Mouse (Mus musculus) adrenal gland, postnatal 36 days (tissue): Measurements from ENCODE around the gene Cog4. TPM values are rescaled to one million over a fixed set of nuclear protein-coding genes. Genes with fewer than 3 reads are reported as not detected.

ENCODE experiments used
- DNase-seq, 2 experiments: peaks; one replicate each; pipeline ENCODE4 v3.0.0; 2021; ENCODE audit warnings: mixed read lengths in 1 of 2
- long read RNA-seq, 2 experiments: library from polyadenylated mRNA; stranded (forward); transcript quantifications; one replicate each; pipeline ENCODE4 v2.0.0; 2021; ENCODE audit warnings: borderline sequencing depth in 2 of 2
- total RNA-seq, 2 experiments: library from RNA; stranded (reverse); gene quantifications; 2 replicates each; pipeline ENCODE4 v1.2.3; 2021

Gene Cog4
- total RNA-seq: 100 to 1,000 TPM in 1 of 2 experiments, 10 to 100 TPM in 1; 86.2 to 105 TPM
- long read RNA-seq, experiment 1, transcript Cog4-201 (19 exons, 2,737 nt): major isoform, 141 of 169 reads
- long read RNA-seq, experiment 1, partial matches to known transcripts: 10 of 169 reads
- long read RNA-seq, experiment 1, other reads (novel, unspliced or antisense): 17 of 169 reads
- long read RNA-seq, experiment 2, transcript Cog4-201 (19 exons, 2,737 nt): major isoform, 23 of 30 reads
- long read RNA-seq, experiment 2, partial matches to known transcripts: 1 of 30 reads
- long read RNA-seq, experiment 2, other reads (novel, unspliced or antisense): 6 of 30 reads

GRCm38 (mm10) chr8:110846405-110847170, at the start of gene Cog4, which contains the start of gene Sf3b3:
Gene Cog4 (plus strand): TSS chr8:110846600.
Gene Sf3b3 (minus strand): TSS chr8:110846787.
- peak; percentile 86 to 89 for DNase-seq

GRCm38 (mm10) chr8:110797086-110797485, 49.3 kb upstream of the Cog4 start:
- DNase-seq: no peak

GRCm38 (mm10) chr8:110802988-110803387, 43.4 kb upstream of the Cog4 start:
- DNase-seq: peak; percentile 65 to 68

DNA sequence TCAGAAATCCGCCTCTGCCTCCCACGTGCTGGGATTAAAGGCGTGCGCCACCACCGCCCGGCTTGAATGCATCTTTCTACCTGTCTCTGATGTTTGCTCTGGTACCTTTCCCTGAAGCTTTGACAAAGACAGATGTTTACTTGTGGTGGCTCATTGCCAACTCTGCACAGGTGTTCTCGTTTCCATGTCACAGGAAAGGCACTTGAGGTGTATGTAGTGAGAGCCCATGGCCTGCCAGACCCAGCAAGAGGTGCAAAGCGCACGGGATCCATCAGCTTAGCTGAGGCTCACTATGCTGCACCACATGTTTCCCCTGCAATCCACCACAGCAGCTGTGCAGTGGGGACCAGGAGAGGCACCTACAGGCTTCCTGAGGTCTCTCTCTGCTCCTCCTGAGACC, 42.5 kb upstream of the Cog4 start:
- DNase-seq: no peak

- DNase-seq: no peak
Observed at GRCm38 (mm10) chr8:110804825-110805514, 41.4 kb upstream of the Cog4 start.

- no peak for DNase-seq
Observed at GRCm38 (mm10) chr8:110805669-110806068, 40.7 kb upstream of the Cog4 start, which contains the start of gene Il34. Gene Il34 (minus strand): TSS chr8:110805924.

GRCm38 (mm10) chr8:110806146-110806545, 40.3 kb upstream of the Cog4 start:
- no peak for DNase-seq

DNA sequence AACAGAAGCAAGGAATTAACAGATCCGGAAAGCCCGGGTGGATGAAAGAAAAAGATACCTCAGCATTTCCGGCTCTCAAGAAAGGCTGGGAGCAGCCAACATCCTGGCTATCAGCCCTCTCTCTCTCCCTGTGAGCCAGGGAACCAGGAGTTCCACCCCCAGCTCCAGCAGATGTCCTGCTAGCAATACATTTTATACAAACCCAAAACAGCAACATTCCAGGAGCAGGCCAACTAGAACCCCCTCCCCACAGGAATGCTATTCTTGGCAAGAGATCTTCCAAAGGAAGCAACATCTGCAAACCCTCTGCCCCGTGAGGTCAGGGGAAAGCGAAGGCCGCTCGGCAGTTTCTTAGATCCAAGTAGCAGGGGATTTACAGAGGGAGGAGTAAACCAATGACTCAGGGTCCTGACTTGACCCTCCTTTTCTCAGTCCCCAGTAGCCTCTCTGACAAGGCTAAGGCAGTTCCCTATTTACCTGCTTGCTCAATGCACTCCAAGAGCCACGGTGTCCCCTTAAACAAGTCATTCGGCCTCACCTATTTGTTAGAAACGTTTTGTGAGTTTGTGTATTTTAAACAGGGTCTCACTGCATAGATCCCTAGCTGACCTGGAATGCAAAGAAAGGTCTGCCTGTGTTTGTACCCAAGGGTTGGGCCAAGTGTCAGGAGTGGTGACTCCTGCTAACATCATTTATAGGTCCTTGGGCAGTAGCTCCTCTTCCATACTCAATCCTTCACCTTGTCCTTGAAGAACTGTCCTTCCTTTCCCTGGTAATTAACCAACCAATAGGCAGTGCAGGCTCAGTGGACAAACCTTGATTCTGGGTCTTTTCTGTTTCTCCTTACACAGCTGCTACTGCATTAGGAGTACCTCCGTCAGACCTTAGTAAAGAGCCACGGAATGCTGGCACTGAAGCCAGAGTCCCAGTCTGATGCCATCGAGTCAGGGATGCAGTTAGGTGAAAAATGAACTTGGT, 37.6 kb upstream of the Cog4 start:
- no peak for DNase-seq

- DNase-seq: peak; percentile 50 to 60
Observed at GRCm38 (mm10) chr8:110809831-110810230, 36.6 kb upstream of the Cog4 start.

DNA sequence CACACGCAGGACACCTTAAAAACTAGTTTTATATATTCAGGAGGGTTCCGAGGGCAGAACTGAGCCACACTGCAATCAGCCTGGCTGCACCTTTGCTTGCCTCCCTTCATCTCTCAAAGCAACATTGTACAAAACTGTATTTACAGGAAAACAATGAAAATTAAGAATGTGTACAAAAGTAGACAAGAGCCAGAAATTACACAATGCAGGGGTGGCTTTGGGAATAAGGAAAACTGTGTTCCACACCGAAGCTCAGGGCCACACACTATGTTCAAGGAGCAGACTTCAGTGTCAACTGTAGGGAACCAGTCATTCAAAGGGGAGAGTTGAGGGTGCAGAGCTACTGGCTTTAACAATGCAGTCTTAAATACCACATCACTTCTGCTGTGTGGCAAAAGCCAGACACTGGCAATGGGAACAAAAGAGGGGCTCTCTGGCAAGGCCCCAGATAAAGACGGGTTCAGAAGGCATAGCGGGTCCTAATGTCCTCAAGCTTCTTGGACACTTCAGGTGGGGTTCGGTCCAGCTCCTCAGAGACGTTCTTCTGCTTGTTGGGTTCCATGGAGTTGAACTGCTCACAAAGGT, 35.8 kb upstream of the Cog4 start:
- DNase-seq: no peak

GRCm38 (mm10) chr8:110811116-110811515, 35.3 kb upstream of the Cog4 start:
- DNase-seq: no peak

GRCm38 (mm10) chr8:110811793-110812192, 34.6 kb upstream of the Cog4 start:
- DNase-seq: no peak

GRCm38 (mm10) chr8:110812349-110813080, 33.9 kb upstream of the Cog4 start:
- no peak for DNase-seq

DNA sequence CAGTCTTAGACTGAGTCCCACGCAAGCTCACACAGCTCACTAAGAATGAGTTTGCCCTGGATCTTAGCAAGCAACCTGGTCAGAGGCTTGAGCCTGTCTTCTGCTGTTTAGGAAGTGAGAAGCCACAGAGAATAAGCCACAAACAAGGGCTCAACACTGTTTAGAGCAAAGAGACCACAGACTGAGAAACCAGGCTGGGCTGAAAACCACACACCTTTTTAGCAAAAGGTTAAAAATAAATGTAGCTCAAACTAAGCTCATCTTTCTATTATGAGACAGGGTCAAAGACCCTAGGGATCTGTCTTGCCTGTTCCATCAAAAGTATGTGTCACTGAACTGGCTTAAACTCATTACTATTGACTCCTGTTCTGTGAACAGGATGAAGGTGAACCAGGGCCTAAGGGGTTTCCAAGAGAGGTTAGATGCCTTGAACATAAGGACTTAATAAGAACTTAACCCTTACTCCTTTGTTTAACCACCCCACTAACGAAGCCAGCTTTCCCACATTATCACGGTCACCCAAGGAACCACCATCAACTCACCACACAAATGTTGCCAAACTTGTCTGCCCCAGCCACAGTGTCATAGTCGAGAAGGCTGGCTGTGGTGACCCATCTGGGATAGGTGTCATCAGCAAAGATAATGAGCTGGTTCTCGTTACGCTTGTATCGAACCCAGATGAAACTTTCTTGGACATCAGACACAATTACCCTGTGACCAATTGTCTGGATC, 33.2 kb upstream of the Cog4 start:
- DNase-seq: no peak

GRCm38 (mm10) chr8:110815308-110815707, 31.1 kb upstream of the Cog4 start:
- no peak for DNase-seq

DNA sequence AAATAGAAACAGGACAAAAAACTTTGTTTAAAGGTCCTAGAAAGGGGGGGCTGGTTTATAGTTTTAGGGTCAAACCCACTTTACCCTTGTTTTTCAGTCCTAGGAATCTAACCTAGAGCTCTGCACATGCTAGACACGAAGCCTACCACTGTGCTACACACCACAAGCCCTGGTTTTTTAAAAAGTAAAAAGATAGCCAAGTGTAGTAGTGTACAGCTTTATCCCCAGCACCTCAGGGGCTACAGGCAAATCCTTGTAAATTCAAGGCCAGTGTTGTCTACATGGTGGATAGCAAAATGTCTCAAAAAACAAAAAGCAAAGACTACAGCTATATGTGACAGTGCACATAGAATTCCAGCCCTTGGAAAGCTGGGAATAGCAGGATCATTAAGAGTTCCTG, 29.4 kb upstream of the Cog4 start:
- no peak for DNase-seq

GRCm38 (mm10) chr8:110818593-110818992, 27.8 kb upstream of the Cog4 start:
- peak in 1 of 2 experiments; percentile 24 for DNase-seq

DNA sequence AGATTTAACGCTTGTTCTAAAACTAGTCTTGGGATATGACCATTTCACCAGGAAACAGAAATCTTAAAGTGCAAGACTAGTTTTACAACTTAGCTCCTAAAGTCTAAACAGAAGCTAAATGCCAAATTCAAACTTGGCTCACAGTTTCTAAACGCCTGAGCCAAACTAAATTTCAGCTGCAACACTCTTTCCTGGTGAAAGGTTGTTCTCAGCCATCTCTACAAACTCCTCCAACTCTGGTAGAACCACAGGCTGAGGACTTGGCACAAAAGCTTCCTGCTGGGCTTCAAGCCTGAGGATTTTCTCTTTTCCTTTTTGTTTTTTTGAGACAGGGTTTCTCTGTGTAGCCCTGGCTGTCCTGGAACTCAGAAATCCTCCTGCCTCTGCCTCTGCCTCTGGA, 26.1 kb upstream of the Cog4 start:
- DNase-seq: no peak

DNA sequence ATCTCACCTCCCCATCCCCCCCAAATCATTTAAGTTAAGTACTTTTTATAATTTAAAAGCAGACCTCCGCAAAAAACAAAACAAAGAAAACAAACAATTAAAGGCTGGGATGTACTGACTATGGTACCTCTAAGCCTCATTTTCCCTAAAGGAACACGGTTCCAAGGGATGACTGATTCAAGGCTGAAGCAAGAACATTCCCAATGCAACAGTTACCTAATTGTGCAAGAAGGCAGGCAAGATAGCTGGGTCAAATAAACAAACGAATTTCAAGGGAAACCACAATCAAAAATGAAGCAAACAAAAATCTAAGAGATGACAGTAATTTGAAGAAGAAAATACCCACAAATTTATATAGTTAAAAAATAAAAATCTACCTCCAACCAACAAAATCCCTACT, 24.4 kb upstream of the Cog4 start:
- DNase-seq: no peak

DNA sequence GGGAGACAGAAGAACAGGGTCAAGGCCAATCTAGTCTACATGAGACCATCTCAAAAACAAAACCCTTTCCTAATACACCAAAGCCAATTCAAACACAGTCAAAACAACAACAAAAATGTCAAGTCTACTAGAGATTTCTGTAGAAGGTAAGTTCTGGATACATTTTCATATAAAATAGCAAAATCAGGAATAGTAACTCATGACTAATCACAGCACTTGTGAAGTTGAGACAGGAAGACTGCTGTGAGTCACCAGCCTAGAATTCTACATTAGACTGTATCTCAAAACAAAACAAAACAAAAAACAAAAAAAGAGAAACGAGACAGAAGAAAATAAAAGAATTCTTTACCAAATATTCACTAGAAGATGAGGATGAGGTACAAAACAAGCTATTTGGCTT, 21.5 kb upstream of the Cog4 start:
- DNase-seq: no peak
